Mouse (Mus musculus): ENCODE results near the gene E2f4.
"Not testable (repeated sequence)": the region's sequence is repeated elsewhere in the genome, so short reads cannot be mapped to it uniquely, and the experiment has no call there.

Gene E2f4

DNA sequence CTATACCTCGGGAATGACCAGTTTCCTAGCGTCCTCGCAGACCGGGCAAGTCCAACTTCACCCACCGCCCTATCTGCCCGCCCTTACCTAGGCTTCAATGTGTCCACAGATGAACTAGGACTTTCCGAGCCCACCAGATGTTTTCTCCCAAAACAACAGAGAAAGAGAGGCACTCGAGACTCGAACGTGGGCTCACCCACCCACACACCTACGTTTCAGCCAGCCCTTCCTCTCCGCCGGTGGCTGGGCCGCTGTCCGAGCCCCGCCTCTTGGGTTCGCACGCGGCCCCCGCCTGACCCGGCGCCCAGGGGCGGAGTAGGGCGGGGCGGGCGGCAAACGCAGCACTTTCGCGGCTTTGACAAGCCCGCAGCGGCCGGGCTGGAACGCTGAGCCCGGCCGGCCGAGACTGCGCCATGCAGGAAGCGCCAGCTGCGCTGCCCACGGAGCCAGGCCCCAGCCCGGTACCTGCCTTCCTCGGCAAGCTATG lies 28.0 kb upstream of the E2f4 start, which contains the start of gene Hsf4:
TSS of gene Hsf4 (plus strand) at position 341 of the 487 bp plus-strand sequence.
- no peak for DNase-seq

DNA sequence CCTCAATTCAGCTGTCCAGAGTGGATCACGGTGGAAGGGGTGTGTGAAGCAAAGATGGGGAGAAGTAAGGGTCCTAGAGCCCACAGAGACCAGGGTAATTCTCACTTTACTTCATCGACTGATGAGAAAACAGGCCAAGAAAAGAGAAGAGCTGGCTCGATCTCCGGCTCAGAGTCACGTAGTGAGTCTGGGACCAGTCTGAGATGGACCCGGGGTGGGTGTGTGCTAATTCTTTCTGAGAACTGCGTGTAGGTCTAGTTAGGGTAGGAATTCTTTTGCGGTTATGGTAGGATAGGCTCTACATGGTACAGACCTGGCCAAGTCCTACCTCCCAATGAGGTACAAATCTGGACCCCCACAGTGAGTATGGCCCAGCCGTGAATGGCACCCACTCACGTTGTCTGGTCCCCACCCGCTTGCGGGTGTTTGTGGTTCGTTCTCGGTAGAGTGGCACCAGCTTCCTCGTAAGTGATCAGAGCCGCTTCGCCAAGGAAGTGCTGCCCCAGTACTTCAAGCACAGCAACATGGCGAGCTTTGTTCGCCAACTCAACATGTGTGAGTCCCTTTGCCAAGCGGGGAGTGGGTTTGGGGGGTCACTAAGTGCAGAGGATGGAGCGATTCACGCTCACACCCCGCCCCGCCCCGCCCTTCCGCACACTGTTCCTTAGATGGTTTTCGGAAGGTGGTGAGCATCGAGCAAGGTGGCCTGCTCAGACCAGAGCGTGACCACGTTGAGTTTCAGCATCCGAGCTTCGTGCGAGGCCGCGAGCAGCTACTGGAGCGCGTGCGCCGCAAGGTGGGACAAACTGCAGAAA lies 27.2 kb upstream of the E2f4 start:
- DNase-seq, result no peak

DNA sequence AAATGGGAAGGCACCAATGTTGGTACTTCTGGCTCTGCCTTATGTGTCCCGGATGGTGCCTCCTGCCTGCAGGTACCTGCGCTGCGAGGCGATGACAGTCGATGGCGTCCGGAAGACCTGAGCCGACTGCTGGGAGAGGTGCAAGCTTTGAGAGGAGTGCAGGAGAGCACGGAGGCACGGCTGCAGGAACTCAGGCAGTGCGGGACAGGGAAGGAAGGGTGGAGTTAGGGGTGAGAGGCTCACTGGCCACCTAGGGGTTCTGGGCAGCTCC lies 26.6 kb upstream of the E2f4 start:
- no peak for DNase-seq

DNA sequence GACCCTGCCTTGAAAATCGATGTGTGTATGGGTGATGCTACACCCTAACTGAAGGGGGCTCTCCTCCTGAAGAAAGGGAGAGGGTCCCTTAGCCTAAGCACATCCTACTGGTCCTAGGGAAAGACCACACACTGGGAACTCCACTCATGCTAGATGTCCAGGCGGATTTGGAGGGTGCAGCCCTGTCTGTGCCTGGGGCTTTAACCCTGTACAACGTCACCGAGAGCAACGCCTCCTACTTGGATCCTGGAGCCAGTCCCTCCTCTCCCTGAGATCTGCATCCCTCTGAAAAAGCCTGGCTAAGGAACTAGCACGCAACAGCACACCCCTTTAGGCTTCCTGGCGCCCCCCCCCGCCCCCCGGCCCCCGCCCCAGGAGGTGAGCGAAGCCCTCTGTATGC lies 22.1 kb upstream of the E2f4 start:
- DNase-seq, result no peak

DNA sequence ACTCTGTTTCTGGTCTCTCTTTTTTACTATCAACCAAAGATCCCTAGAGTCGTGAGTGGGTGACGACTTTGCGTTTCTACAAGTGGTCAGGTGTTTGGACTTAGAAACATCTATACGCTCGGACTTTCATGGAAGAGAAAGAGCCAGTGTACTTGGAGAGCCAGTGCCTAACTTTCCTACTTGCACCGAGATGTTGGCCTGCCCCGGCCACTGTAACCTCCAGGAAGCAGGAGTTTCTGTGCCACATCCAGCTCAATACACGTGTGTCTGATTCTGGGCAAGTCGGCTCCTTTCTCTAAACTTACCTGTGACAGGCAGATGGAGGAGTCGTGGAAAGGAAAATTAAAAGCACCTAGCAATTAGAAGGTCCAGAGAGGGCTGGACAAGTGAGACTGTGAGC lies 21.6 kb upstream of the E2f4 start, which contains the start of gene Nol3:
TSS of gene Nol3 (plus strand) at position 301 of the 400 bp plus-strand sequence.
- no peak for DNase-seq

DNA sequence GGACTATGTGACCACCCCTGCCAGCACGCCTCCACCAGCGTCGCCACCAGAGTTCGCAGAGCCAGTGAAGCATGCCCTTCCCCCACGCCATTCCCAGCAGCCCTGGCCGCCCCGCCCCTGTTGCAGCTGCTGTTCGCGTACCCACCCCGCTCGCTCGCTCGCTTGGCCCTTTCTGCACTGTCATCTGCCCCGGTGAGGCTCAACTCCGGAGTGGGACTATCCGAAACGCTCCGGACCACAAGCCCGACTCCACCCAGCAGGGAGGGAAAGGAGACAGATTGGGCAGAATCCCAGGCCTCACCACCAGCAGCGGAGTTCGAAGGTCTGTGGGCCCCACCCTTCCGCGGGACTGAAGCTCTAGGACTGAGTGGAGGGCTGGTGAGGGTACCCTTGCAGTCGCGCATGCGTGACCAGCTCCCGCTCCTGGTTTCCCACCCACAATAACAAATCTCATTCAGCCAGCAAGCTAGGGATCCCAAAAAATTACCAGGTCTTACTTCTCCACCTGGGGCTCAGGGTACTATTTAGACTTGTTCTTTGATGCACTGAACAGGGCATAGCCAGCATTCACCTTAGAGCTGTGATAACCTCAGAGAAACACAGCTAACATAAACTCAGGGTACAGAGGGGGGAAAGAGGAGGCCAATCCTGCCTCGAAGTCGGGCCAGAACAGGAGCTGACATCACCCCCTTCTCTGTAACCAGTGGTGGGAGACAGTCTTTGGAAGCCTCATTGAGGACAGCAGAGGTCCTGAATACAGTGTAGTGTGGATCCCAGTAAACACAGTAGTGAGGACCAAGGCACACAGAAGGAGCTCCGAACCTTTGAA lies 21.0 kb upstream of the E2f4 start:
- peak; percentile 66 for DNase-seq

DNA sequence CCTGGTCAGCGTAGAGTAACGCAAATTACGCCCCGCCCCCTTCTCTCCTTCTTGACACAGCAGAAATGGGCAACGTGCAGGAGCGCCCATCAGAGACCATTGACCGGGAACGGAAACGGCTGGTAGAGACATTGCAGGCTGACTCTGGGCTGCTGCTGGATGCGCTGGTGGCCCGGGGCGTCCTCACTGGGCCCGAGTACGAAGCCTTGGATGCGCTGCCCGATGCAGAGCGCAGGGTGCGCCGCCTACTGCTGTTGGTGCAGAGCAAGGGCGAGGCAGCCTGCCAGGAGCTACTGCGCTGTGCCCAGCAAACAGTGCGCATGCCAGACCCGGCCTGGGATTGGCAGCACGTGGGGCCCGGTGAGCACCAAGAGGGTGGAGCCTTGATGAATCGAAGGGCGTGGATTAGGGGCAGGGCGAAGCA lies 18.5 kb upstream of the E2f4 start:
- peak; percentile 42 for DNase-seq

DNA sequence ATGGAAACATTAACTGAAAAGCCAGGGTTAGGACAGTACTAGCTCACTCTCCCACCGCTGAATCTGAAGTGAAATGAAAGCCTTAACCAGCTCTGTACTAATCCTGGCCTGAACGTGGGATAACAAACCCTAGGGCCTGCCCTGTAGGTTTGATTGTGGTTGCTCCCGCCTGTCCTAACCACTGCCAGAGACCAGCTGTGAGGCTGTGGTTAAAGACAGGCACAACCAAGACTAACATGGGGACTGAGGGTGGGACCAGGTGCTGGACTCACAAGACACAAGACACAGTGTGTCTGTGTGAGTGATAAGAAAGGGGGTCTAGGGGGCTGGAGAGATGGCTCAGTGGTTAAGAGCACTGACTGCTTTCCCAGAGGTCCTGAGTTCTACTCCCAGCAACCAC lies 16.9 kb upstream of the E2f4 start:
- DNase-seq, result no peak

DNA sequence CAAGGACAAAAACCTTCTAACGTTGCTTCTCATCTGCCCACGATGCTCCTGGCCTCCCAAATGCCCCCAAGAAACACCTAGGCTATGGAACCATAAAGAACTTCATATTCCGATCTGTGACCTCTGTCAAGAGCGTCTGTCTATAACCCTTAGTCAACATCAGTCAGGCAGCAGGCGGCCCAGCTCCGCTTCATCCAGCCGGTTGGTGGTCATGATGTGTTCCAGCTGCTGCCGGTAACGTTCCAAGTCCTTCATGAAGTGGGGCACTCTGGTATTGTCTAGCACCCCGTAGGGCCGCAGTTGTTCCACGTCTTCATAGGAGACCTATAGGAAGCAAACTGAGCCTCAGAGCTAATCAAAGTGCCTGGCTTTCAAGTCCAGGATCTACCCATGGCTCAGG lies 15.6 kb upstream of the E2f4 start:
- DNase-seq, result no peak

DNA sequence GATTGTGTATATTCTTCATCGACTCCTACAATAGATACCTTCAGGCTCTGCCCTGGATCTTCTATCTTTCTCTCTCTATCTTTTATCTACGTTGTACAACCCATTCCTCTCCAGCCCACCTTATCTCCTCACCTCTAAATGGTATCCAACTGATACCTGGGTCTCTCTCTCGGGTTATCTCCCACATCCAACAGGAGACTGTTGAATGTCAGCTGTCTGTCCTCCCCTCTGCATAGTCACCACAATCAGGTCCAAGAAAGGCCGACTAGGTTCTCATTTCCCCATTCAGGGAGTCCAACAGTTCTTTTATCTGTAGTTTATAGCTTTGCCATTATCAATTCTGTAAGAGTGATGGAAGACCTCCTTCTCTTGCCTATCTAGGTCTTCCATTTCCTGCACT lies 15.2 kb upstream of the E2f4 start:
- no peak for DNase-seq

DNA sequence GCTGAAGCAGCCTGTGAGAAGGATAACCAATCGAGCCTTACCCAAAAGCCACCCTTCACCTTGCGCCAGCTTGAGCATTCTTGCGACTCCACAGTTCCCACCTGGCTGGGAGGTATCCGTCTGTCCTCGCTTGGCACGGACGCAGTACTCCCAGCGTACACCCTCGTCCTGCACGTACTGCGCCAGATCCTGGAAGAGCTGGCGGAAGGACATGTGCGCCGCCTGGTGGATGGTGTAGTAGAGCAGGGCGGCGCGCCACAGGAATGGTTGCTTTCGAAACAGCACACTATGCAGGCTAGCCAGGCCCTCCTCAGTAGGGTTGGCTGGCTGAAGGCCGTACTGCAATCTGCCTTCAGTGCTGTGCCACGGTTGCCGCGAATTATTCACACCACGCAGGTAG lies 14.4 kb upstream of the E2f4 start:
- peak; percentile 55 for DNase-seq

DNA sequence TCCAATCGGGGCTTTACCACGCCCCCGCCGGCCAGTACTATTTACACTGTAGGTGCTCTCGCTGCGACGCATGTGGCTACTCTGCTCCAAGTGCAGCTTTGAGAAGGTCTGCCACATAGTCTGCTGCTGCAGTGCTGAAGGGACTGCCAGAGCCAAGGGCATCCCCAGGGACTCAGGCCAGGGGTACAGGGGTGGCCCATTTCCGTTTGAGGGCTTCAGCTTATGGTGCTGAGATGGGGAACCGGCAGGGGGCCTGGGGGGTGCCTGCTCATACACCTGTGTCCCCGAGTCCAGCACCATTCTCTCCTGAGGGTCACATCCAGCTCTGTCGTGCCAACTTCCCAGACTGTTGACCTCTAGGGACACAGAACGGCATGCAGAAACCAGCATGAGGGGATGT lies 11.9 kb upstream of the E2f4 start:
- no peak for DNase-seq

DNA sequence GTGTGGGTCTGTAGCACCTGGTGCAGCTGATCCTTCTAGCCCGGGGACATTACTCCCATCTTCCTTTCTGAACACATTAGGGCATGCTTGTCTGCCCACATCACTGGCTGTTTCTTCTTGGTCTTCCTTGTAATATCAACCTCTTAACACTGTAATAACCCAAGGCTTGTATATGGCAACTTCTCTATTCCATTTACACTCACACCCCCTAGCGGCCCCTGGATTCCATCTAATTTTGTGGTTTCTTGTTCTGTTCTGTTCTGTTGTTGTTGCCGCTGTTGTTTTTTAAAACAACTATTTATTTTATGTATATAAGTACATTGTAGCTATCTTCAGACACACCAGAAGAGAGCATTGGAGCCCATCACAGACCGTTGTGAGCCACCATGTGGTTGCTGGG lies 10.6 kb upstream of the E2f4 start:
- DNase-seq, result no peak

DNA sequence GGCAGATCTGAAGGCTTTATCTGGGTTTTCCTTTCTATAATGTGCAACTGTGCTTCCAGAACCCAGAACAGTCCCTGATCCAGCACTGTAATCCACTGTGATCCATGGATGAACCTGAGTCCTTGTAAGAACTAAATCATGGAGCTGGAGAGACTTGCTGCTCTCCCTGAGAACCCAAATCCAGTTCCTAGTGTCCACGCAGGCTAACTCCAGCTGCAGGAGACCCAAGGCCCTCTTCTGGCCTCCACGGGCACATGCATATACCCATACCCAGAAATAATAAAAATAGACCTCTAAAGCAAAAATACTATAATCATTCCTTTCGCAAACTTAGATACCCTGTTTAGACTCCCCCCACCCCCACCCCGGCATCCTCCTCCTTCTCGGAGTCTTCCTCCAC lies 9.2 kb upstream of the E2f4 start:
- no peak for DNase-seq

DNA sequence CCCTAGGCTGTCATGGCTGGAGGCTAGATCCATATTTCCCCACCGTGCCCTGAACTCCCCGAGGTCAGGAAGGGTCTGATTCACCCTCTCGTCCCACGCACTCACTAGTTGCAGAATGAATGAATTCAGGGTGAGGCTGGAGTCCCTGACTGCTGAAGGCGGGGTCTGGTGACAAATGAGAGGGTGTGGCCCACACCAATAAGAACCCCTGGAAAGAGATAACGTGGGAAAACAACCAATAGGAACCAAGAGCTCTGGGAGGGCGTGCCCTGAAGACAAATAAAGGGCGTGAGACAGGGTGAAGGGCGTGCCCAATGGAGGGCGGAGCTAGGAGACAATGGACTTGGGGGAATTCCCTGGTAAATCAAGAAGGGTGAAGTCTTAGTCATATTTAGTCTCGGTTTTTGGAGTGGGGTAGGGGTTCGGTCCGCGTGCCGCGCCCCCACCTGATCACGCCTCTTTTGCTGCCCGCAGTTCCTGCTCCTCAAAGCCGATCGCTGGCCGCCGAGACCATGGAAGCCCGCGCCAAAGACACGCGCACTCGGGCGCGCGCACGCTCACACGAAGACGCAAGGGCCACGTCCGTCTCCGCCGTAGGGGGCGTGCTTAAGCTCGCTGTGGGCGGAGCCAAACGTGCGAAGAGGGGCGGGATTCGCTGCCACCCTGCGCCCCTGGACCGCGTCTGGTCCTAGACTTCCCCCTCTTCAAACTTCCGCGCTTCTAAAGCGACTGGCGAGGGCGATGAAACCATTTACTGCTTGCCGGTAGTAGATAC lies 8.3 kb upstream of the E2f4 start:
- DNase-seq, result peak; percentile 97

DNA sequence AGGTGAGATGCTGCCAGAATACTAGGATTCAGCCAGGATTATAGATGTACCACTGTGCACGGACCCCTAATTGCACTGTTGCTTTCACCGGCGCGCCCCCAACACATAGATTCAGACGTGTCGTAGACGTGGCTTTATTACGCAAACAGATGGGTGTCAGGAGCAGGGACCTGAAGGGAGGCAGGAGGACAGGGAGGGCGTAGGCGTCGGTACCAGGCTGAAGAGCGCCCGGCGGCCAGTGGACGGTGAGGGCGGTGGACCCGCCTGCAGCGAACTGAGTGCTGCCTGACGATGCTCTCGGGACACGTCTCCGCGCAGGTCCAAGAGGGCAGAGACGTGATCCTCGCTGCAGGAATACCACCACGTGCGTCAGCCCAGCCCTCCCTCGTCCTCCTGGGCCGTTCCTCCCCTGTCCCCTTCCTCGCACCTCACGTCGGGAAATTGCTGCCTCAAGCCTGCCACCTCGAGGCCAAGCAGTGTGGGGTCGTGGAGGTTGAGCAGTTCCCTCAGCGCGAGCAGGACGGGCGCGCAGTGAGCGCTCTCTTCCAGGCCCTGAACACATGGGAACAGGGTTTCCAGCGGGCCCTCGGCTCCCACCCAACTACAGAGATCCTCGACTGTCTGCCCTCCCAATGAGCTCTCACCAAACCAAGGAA lies 7.5 kb upstream of the E2f4 start, which contains the start of gene 4931428F04Rik:
TSS of gene 4931428F04Rik (minus strand) at position 60 of the 656 bp plus-strand sequence.
- peak; percentile 71 for DNase-seq

DNA sequence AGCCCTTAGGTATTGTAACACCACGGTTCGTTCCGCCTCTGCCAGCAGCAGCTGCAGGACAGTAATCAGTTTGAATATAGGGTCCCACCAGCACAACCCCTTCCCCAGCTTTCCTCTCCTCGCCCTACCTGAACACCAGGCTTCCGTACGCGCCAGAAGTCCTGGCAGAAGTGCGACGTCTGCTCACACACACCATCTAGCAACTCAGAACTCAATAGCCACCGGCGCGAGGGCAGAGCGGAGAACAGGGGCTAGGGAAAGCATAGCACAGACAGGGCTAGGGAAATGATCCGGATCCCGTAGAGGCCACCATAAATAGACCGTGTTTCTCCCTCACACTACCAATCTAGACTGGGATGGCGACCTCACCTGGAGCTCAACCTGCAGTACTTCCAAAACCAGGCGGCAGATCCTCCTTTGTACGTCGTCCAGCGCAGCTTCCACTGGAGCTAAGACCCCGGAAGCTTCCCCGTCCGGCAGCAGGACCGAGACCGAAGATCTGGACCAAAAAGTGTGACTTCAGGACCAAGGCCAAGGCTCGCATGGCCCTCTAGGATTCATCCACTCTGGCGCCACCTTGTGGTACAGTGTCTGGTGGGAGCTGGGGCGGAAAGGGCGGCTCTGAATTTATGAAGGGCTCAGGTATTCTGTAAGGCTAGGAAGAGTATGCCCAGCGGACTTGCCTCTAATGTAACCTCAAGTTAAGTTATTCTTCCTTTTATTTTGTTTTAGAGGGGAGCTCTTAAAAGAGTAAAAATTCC lies 6.7 kb upstream of the E2f4 start:
- DNase-seq, result peak; percentile 91

DNA sequence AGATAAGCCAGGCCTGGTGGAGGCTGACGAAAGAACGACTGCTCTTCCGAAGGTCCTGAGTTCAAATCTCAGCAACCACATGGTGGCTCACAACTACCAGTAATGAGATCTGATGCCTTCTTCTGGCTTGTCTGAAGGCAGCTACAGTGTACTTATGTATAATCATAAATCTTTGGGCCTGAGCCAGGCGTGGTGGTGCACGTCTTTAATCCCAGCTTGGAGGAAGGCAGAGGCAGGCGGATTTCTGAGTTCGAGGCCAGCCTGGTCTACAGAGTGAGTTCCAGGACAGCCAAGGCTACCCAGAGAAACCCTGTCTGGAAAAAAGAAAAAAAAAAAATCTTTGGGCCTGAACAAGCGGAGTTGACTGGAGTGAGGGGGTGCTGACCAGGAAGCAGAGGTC lies 6.1 kb upstream of the E2f4 start:
- not testable (repeated sequence) for DNase-seq

DNA sequence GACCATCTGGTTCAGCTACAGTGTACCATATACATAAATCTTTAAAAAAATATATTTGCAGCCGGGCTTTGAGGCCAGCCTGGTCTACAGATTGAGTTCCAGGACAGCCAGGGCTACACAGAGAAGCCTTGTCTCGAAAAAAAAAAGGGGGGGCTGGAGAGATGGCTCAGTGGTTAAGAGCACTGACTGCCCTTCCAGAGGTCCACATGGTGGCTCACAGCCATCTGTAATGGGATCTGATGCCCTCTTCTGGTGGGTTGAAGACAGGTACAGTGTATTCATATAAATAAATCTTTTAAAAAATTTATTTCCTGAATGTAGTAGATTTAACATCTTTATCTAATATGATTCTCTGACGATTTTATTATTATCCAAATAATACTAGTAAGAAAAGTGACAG lies 5.7 kb upstream of the E2f4 start:
- not testable (repeated sequence) for DNase-seq

DNA sequence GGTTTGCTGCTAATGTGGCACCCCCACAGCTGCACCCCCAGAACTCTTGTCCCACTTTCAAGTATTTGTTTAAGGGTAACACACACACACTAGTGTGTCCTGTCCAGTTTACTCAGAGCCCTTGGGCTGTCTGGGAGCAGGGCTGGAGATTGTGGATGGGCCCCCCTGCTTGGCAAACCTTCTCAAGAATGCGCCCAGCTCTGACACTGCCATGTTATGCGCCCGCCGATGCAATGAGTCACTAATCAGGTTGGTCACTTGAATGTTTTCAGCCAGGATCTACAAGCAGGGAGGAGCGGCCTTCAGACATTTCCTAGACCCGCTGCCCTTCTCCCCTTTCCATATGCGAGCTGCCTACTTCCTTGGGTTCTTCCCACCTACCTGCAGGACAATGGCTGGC lies 5.0 kb upstream of the E2f4 start:
- no peak for DNase-seq

DNA sequence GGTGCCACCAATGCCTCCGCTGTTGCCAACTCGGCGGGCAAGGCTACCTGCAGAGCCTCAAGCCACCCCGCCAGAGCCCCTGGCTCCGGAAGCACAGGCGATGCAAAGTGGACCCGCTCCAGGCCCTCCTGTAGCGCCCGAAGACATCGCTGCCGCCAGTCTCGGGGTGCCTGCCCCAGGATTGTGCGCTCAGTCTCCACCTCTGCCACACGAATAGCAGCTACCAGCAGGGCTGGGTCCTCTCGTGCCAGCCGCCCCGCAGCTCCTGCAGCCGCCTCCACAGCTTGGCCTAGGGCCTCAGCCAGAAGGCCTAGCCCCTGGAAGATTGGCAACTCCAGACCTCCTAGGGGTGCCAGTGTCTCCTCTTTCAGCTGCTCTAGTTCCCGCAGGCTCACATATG lies 4.1 kb upstream of the E2f4 start:
- no peak for DNase-seq

DNA sequence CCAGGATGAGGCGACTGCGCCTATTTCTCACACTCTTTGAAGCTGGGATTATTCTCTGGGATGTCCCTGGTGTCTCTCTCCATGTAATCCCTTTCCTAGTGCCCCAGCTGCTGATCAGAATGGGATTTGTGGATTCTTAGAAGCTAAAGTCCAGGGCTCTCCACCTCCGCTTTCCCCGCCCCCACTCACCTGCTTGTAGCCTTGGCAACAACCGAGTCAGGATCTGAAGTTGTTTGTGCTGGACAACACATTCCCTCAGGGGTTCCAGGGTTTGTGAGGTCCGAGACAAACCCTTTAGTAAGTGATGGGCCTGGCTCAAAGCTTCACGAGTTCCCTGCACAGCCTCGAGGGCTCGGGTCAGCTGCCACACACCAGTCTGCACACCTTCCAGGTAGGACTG lies 2.7 kb upstream of the E2f4 start:
- DNase-seq, result no peak

All from thymus, postnatal 14 days (tissue).